In the genomic region with DNA sequence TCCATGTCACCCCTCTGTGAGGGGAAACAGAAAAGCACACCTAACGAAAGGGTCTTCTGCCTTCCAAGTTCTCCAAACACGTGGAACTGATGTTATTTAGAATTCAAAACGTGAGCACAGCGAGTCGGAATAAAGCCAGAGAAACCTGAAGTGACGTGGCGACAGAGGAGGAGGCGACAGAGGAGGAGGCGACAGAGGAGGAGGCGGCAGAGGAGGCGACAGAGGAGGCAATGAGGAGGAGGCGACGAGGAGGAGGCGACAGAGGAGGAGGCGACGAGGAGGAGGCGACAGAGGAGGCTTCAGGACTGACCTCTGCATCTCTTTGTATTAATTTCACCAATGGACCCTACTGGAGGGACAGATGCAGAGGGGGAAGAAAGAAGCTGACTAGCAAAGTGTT, we compare ENCODE assay signal across 14 mouse cellular contexts. TPM values are rescaled to one million over a fixed set of nuclear protein-coding genes. Genes with fewer than 3 reads are reported as not detected.
"Had no signal": no experiment of that assay in that cellular context is flagged by ENCODE, and none has a peak within 500 bp of the region (broad histone marks: within the 10 kb centered on the region; RNA-seq: fewer than 3 reads in every experiment).

No protein-coding gene starts in this region.

- H3K36me3 ChIP-seq: lung, embryonic 15.5 days; midbrain, embryonic 13.5 days; neural tube, embryonic 12.5 days had no signal

- H3K27me3 ChIP-seq: limb, embryonic 12.5 days; liver, embryonic 13.5 days; lung, embryonic 15.5 days; midbrain, embryonic 13.5 days; neural tube, embryonic 12.5 days had no signal

- H3K4me3 ChIP-seq: limb, embryonic 12.5 days; liver, embryonic 13.5 days; lung, embryonic 15.5 days; midbrain, embryonic 13.5 days; myocyte; neural tube, embryonic 12.5 days had no signal

- H3K4me1 ChIP-seq: limb, embryonic 12.5 days; lung, embryonic 15.5 days; midbrain, embryonic 13.5 days; neural tube, embryonic 12.5 days had no signal

- H3K4me2 ChIP-seq: limb, embryonic 12.5 days; liver, embryonic 13.5 days; lung, embryonic 15.5 days; midbrain, embryonic 13.5 days; neural tube, embryonic 12.5 days had no signal

- ATAC-seq: hindbrain, embryonic 16.5 days; inflammation-experienced regulatory T-cells, adult 6 months; intestine, postnatal 0 days; midbrain, embryonic 13.5 days had no signal

- H3K9me3 ChIP-seq: limb, embryonic 12.5 days; liver, embryonic 13.5 days; lung, embryonic 15.5 days; midbrain, embryonic 13.5 days; neural tube, embryonic 12.5 days had no signal

- H3K9ac ChIP-seq: limb, embryonic 12.5 days; liver, embryonic 13.5 days; liver, postnatal 0 days; lung, embryonic 15.5 days; midbrain, embryonic 13.5 days; neural tube, embryonic 12.5 days had no signal

- H3K27ac ChIP-seq: limb, embryonic 12.5 days; liver, embryonic 13.5 days; lung, embryonic 15.5 days; midbrain, embryonic 13.5 days; neural tube, embryonic 12.5 days; stomach, postnatal 0 days had no signal

- DNase-seq: liver; liver, embryonic 13.5 days; liver, postnatal 0 days; thymus, adult 2 months; thymus, postnatal 25 days had no signal

RNA-seq across cellular contexts. Expression of a gene that starts 28.7 kb away (rescaled TPM):
- polyA plus RNA-seq: intestine, postnatal 0 days; liver, embryonic 13.5 days; liver, postnatal 0 days; neural tube, embryonic 12.5 days had no signal
